Mouse (Mus musculus) heart, postnatal 0 days (tissue): ENCODE data around the gene Tmem239. TPM values are rescaled to one million over a fixed set of nuclear protein-coding genes. Genes with fewer than 3 reads are reported as not detected.

Experiments used
- ATAC-seq: fragments of 200-750 bp; cut with Nextera tagmentation; 2 replicates; pipeline ENCODE4 v1.8.0; 2017; ENCODE audit warnings: low read depth, moderate number of reproducible peaks, moderate library complexity; ENCODE audit not compliant: insufficient read depth
- DNase-seq: peaks from one replicate; pipeline ENCODE4 v3.0.0-alpha.2; 2016; ENCODE audit warnings: low spot score
- H3K27ac ChIP-seq: fragments of 300-500 bp; sonication (generic); 2 replicates; pipeline ENCODE4 v1.5.1; 2014; ENCODE audit warnings: low read depth, mild to moderate bottlenecking
- H3K27me3 ChIP-seq: fragments of 300-500 bp; sonication (generic); 2 replicates; pipeline ENCODE4 v1.6.1; 2014; ENCODE audit warnings: low read length, mixed read lengths; ENCODE audit not compliant: control insufficient read depth, insufficient read depth
- H3K36me3 ChIP-seq: fragments of 300-500 bp; sonication (generic); replicated peaks from 2 replicates; pipeline ENCODE4 v1.6.1; 2014; ENCODE audit warnings: low read length, mixed read lengths; ENCODE audit not compliant: control insufficient read depth, insufficient read depth
- H3K4me1 ChIP-seq: fragments of 300-500 bp; sonication (generic); 2 replicates; pipeline ENCODE4 v1.6.1; 2014; ENCODE audit warnings: antibody characterized with exemption; ENCODE audit not compliant: control insufficient read depth, insufficient read depth
- H3K4me2 ChIP-seq: fragments of 300-500 bp; sonication (generic); 2 replicates; pipeline ENCODE4 v1.6.1; 2014; ENCODE audit warnings: low read depth, mild to moderate bottlenecking, low read length, moderate library complexity
- H3K4me3 ChIP-seq: fragments of 300-500 bp; sonication (generic); 2 replicates; pipeline ENCODE4 v1.5.1; 2014; ENCODE audit warnings: low read depth, low read length
- H3K9ac ChIP-seq: fragments of 300-500 bp; sonication (generic); replicated peaks from 2 replicates; pipeline ENCODE4 v1.6.1; 2014; ENCODE audit warnings: low read depth, low read length, mixed read lengths
- H3K9me3 ChIP-seq: fragments of 300-500 bp; sonication (generic); replicated peaks from 2 replicates; pipeline ENCODE4 v1.6.1; 2016; ENCODE audit warnings: low read length; ENCODE audit not compliant: control insufficient read depth
- CTCF ChIP-seq: IDR thresholded peaks from 2 replicates; pipeline ENCODE4 v1.5.1; 2016; ENCODE audit warnings: antibody characterized with exemption, control low read depth, low read depth
- EP300 ChIP-seq: IDR thresholded peaks from 2 replicates; pipeline ENCODE4 v1.6.1; 2016; ENCODE audit warnings: antibody characterized with exemption, low read depth
- WGBS: fragments of 180-500 bp; shearing (Covaris S2); extraction: QIAGEN DNeasy Blood & Tissue Kit; methylation state at CpG from one replicate; pipeline ENCODE4 v1.1.7; 2014; 5-methylcytosine and 5-hydroxymethylcytosine counted together
- polyA plus RNA-seq: library from polyadenylated mRNA; unstranded; fragments of >200 nt; fragmentation: Nextera tagmentation; extraction: Ambion mirVana; gene quantifications from 2 replicates; pipeline ENCODE4 v1.2.1, GENCODE M21; 2015
- total RNA-seq: library from RNA; depleted of rRNA; stranded (reverse); fragments of >200 nt; gene quantifications from 2 replicates; pipeline ENCODE4 v1.2.3, GENCODE M21; 2014; ENCODE audit warnings: low replicate concordance

The Tmem239 gene
- total and polyA plus RNA-seq, 2 experiments from 2014 or later = not detected

DNA sequence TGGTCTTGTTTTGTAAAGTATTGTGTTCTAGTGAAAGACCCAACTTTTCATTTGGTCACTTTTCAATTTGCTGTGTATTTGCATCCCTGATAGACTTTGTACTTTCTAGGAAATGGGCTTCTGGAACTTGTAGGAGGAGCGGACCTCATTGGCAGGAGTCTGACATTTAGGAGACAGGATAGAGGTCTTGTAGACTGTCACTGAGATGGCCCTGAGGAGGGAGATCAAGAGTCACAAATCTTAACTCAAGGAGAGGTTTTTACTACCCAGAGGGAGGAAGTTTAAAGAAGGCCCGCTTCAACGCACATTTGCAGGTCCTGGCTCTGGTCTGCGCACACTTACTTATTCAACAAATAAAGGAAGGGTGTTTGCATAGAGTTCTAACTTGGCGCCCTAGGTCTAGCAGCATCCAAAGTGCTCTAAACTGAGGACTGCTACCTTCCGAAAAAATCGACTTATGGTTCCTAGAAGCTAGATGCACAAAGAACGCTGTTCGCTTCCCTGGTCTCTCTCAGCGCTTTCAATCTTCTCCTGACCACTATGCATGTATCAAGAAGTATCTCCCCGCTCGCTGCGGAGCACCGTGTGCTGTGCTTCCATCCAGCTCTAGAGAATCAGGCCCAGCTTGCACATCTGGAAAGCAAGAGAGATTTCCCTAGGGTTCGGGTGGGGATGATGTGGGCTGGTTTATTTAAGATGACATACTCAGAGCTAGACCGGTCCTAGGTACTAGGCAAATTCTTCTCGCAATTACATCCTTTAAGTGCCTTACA lies 42.9 kb downstream of the Tmem239 start:
- Histone ChIP-seq H3K4me3 (peak overlapping the region; percentile 91), H3K27ac (no peak overlapping the region), H3K9ac (no peak overlapping the region), H3K4me2 (peak overlapping the region; percentile 88), H3K27me3 (0 out of 2 replicates have a peak, but pooled peaks cover 4% of the 10 kb centered on the region), H3K9me3 (no peaks in the 10 kb centered on the region), H3K4me1 (peaks cover 22% of the 10 kb centered on the region), H3K36me3 (peaks cover 4% of the 10 kb centered on the region)
- WGBS = 10% methylated on average over 17 of the region's 17 CpGs
- DNase-seq = no peak
- no peak for ATAC-seq
- TF ChIP-seq CTCF (no peak), EP300 (no peak)

DNA sequence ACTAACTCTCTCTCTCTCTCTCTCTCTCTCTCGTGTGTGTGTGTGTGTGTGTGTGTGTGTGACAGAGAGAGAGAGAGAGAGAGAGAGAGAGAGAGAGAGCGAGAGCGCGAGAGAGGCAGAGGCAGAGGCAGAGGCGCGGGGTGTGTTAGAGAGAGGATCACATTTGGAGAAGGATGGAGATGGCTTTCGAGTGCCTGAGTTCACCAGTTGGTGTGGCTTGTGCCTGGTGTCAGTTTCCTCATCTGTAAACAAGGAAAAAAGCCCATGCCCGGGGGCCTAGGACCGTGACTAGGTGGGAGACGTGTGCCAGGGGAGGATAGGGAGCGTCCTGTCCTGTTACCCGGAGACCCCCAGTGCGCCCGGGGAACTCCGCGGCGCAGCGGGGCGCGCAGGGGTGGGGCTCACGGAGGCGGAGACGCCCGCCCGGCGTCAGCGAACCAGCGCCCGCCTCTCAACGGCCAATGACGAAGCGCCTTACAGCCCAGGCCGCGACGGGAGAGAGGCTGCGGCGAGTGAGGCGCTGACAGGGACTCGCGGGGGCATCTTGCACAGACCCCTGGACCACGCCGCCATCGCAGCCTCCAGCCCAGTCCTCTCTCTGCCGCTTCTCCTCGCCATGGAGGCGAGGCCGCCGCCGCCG lies 43.6 kb downstream of the Tmem239 start, which contains the start of gene Ptpra:
Gene Ptpra, plus strand, starts transcription at position 485 of the 640 bp plus-strand sequence.
- Histone ChIP-seq H3K4me2 (peak within 1 kb of the TSS; percentile 88), H3K4me1 (peaks cover 28% of the 10 kb centered on the region), H3K36me3 (no peaks in the 10 kb centered on the region), H3K9ac (peak within 1 kb of the TSS; percentile 68), H3K4me3 (peak within 1 kb of the TSS; percentile 91), H3K27me3 (0 out of 2 replicates have a peak, but pooled peaks cover 4% of the 10 kb centered on the region), H3K27ac (peak within 1 kb of the TSS; percentile 82), H3K9me3 (no peaks in the 10 kb centered on the region)
- peak; percentile 73 for DNase-seq
- under 1% methylated on average over 44 of the region's 50 CpGs for WGBS
- ATAC-seq = peak; percentile 97
- no peak for TF ChIP-seq EP300
- TF ChIP-seq CTCF = no peak

DNA sequence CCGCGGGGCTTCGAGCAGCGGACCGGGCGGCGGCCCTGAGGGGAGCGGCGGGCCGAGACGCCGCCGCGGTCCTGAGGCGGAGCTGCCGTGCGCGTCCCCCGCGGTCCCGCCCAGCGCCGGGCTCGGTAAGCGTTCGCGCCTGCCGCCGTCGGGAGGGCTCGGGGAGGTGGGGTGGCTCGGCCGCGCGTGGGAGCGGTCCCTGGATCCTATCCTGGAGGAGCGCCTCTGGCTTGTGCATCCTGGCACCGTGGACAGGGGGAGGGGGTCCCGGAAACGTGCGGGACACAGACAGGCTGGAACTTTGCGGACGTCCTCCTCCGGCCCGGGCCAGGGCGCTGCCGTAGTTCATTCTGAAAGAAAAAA lies 44.1 kb downstream of the Tmem239 start:
- no peak for TF ChIP-seq EP300
- TF ChIP-seq CTCF = no peak
- H3K36me3 ChIP-seq = no peaks in the 10 kb centered on the region
- ATAC-seq = peak; percentile 85

DNA sequence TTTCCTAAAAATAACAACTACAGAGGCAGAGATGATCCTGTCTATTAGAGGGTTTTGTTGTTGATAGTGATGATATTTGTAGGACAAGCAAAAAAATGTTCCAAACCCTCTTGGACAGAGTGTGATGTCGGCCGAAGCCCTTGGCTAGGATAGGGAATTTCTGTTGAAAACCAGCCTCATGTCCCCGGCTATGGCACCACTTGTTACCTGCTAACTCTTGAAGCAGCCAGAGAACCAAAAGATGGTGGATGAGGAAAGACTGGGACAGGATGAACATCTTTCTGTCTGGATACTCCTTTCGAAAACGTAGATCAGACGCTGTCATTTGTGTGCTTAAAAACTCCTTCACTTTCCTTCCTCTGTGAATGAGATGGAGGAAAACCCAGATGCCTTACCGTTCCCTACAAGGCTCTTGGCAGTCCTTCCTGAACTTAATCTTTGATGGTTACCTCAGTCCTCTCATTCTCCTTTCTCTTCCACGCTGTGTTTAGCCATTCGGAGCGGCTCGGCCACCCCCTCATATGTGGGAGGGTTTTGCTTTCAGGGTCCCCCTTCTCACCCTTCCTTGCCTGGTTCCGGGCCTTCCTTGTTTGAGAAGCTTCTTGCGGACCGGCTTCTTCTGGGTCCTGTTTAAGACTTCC lies 44.9 kb downstream of the Tmem239 start:
- H3K27me3 ChIP-seq = 0 out of 2 replicates have a peak, but pooled peaks cover 4% of the 10 kb centered on the region
- 46% methylated on average over 14 of the region's 14 CpGs for WGBS
- H3K9me3 ChIP-seq = no peaks in the 10 kb centered on the region
- H3K27ac ChIP-seq = no peak overlapping the region
- H3K4me3 ChIP-seq = peak overlapping the region; percentile 91
- no peak for DNase-seq
- no peaks in the 10 kb centered on the region for H3K36me3 ChIP-seq
- H3K9ac ChIP-seq = peak overlapping the region; percentile 68
- ATAC-seq = no peak
- H3K4me1 ChIP-seq = peaks cover 28% of the 10 kb centered on the region
- H3K4me2 ChIP-seq = peak overlapping the region; percentile 88
- TF ChIP-seq EP300 (no peak), CTCF (no peak)

More for the DNA sequence above, 44.1 kb downstream of the Tmem239 start:
- H3K9ac ChIP-seq = peak overlapping the region; percentile 68
- under 1% methylated on average over 45 of the region's 47 CpGs for WGBS
- H3K27me3 ChIP-seq = 0 out of 2 replicates have a peak, but pooled peaks cover 4% of the 10 kb centered on the region
- H3K4me1 ChIP-seq = peaks cover 28% of the 10 kb centered on the region
- no peaks in the 10 kb centered on the region for H3K9me3 ChIP-seq
- peak overlapping the region; percentile 91 for H3K4me3 ChIP-seq
- peak overlapping the region; percentile 82 for H3K27ac ChIP-seq
- peak; percentile 36 for DNase-seq
- H3K4me2 ChIP-seq = peak overlapping the region; percentile 88

DNA sequence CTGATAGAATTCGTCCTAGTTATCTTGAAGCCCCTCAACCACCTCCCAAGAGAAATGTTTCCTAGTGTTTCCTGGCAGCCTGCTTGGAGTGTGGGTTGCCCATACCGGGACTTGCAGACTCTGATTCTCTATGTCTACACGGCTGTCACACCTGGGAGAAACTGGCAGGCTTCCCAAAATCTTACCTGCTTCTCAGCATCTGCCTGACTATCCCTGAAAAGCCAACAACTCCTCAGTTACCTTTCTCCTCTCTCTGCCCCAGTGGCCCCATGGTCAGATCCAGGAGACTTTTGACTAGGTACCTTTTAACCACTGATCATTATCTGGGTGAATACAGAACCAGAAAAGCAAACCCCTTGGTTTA lies 45.4 kb downstream of the Tmem239 start:
- DNase-seq (no peak), ATAC-seq (no peak)
- H3K4me3 ChIP-seq = peak overlapping the region; percentile 91
- no peaks in the 10 kb centered on the region for H3K9me3 ChIP-seq
- 0 out of 2 replicates have a peak, but pooled peaks cover 4% of the 10 kb centered on the region for H3K27me3 ChIP-seq
- peaks cover 28% of the 10 kb centered on the region for H3K4me1 ChIP-seq
- no peak overlapping the region for H3K27ac ChIP-seq
- H3K9ac ChIP-seq = no peak overlapping the region
- peak overlapping the region; percentile 88 for H3K4me2 ChIP-seq
- no peaks in the 10 kb centered on the region for H3K36me3 ChIP-seq
- WGBS = 43% methylated on average over 3 of the region's 3 CpGs
- no peak for TF ChIP-seq CTCF
- TF ChIP-seq EP300 = no peak
